Mouse (Mus musculus) neural tube, embryonic 14.5 days (tissue): Measurements from ENCODE around the gene Usp17ld. TPM values are rescaled to one million over a fixed set of nuclear protein-coding genes. Genes with fewer than 3 reads are reported as not detected.
"Not testable (repeated sequence)": the region's sequence is repeated elsewhere in the genome, so short reads cannot be mapped to it uniquely, and the experiment has no call there.

Source experiments
- ATAC-seq: fragments of 200-750 bp; cut with Nextera tagmentation; 2 replicates; pipeline ENCODE4 v1.8.0; 2017; ENCODE audit warnings: low read depth, mild to moderate bottlenecking, moderate TSS enrichment, moderate library complexity
- H3K27ac ChIP-seq: fragments of 300-500 bp; sonication (generic); 2 replicates; pipeline ENCODE4 v1.5.1; 2014; ENCODE audit warnings: low read depth, mild to moderate bottlenecking, control low read depth, low read length, moderate library complexity, mixed read lengths
- H3K27me3 ChIP-seq: fragments of 300-500 bp; sonication (generic); 2 replicates; pipeline ENCODE4 v1.6.1; 2014; ENCODE audit warnings: low read length; ENCODE audit not compliant: control insufficient read depth, insufficient read depth
- H3K36me3 ChIP-seq: fragments of 300-500 bp; sonication (generic); 2 replicates; pipeline ENCODE4 v1.6.1; 2014; ENCODE audit warnings: low read length, mixed read lengths; ENCODE audit not compliant: control insufficient read depth, insufficient read depth
- H3K4me1 ChIP-seq: fragments of 300-500 bp; sonication (generic); 2 replicates; pipeline ENCODE4 v1.6.1; 2014; ENCODE audit warnings: low read length; ENCODE audit not compliant: control insufficient read depth, insufficient read depth
- H3K4me2 ChIP-seq: fragments of 300-500 bp; sonication (generic); 2 replicates; pipeline ENCODE4 v1.6.1; 2014; ENCODE audit warnings: mild to moderate bottlenecking, low read depth, low read length, control low read depth
- H3K4me3 ChIP-seq: fragments of 300-500 bp; sonication (generic); 2 replicates; pipeline ENCODE4 v1.5.1; 2014; ENCODE audit warnings: low read depth, low read length, control low read depth, mixed read lengths
- H3K9ac ChIP-seq: fragments of 300-500 bp; sonication (generic); replicated peaks from 2 replicates; pipeline ENCODE4 v1.6.1; 2014; ENCODE audit warnings: low read depth, mild to moderate bottlenecking, control low read depth, low read length, mixed read lengths
- H3K9me3 ChIP-seq: fragments of 300-500 bp; sonication (generic); 2 replicates; pipeline ENCODE4 v1.6.1; 2016; ENCODE audit warnings: low read length; ENCODE audit not compliant: control insufficient read depth
- WGBS: fragments of 180-500 bp; shearing (Covaris S2); extraction: QIAGEN DNeasy Blood & Tissue Kit; methylation state at CpG from one replicate; pipeline ENCODE4 v1.1.7; 2014; 5-methylcytosine and 5-hydroxymethylcytosine counted together
- microRNA-seq: library from miRNA; unstranded; fragments of <30 nt; microRNA quantifications from one replicate; pipeline ENCODE4, GENCODE M21; 2016
- polyA plus RNA-seq: library from polyadenylated mRNA; unstranded; fragments of >200 nt; fragmentation: Nextera tagmentation; extraction: Ambion mirVana; gene quantifications from 2 replicates; pipeline ENCODE4 v1.2.1, GENCODE M21; 2014

Usp17ld gene
- polyA plus RNA-seq, result not detected in 2 replicates

DNA sequence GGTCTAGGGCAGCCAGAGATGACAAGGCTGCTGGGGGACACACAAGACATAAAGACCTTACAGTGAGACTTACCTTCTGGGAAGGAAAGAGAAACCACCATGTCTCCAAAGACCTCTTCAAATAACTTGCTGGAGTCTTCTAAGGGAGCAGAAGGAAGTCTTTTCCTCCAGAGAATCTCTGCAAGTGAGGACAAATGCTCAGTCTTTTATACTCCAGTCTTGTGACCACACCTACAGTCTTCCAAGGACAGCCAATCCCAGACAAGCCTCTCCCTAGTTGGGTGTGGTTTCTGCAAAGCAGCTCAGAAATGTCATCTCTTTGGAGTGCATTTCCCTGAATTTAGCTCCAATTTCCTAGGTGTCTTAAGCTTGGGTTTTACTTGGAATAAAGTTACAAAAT, at the start of gene Usp17ld:
Usp17ld (minus strand) TSS at position 101 of the 400 bp plus-strand sequence.
- not testable (repeated sequence) for ATAC-seq, H3K4me2 ChIP-seq, H3K4me3 ChIP-seq

DNA sequence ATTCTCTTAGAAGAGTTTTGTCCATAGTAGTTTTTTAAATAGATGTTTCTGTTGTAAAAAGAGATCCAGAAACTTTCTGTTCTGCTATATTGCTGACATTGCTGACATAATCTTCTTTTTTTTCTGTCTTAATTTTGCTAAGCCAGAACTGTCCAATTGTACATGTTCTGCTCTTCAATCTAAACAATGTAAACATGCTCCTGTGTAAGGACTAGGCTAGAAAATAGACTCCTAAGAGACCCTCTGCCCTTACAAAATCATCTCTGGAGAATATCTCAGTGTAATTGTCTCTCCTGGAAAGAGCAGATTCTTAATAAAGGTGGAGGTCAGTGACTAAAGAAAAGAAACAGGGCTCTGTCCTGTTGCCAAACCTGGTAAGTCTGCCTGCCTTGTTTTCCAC, 35.6 kb downstream of the Usp17ld start, which contains the start of gene Olfr594:
Olfr594 (plus strand) TSS at position 301 of the 400 bp plus-strand sequence.
- no peaks in the 10 kb centered on the region for H3K9me3 ChIP-seq
- H3K9ac ChIP-seq, result no peak within 1 kb of the TSS
- H3K4me3 ChIP-seq, result no peak within 1 kb of the TSS
- no peak for ATAC-seq
- no peaks in the 10 kb centered on the region for H3K36me3 ChIP-seq
- H3K27ac ChIP-seq, result no peak within 1 kb of the TSS
- no peaks in the 10 kb centered on the region for H3K4me1 ChIP-seq
- no peak within 1 kb of the TSS for H3K4me2 ChIP-seq
- no peaks in the 10 kb centered on the region for H3K27me3 ChIP-seq

More for the DNA sequence above, at the start of gene Usp17ld:
- H3K36me3 ChIP-seq, H3K9ac ChIP-seq, H3K27ac ChIP-seq, H3K4me1 ChIP-seq, H3K9me3 ChIP-seq, H3K27me3 ChIP-seq: not testable (repeated sequence)

- not testable (repeated sequence) for H3K27me3 ChIP-seq, H3K27ac ChIP-seq, H3K4me3 ChIP-seq, H3K4me1 ChIP-seq, H3K36me3 ChIP-seq, H3K9ac ChIP-seq, ATAC-seq, H3K4me2 ChIP-seq, H3K9me3 ChIP-seq
- WGBS, result 89% methylated on average over 5 of the region's 5 CpGs
These were observed 40.3 kb downstream of the Usp17ld start for GRCm38 (mm10) chr7:103212050-103212449.

DNA sequence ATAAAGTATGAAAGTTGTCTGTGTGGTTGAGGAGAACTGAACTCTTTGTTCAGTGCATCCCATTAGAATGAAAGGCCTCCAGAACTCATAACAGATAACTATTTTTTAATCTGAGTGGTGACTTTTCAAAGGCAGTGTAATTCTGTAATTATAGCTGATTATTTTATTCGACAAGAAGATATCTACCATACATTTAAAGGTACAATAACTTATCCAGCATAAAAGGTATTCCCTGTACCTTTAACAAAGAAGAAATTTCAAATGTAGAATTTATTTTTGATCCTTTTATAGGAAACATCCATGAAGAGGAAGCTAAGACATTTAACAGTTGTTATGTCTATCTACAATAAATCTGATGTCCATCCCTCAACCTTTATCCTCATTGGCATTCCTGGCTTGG, 40.7 kb downstream of the Usp17ld start, which contains the start of gene Olfr593:
Olfr593 (plus strand) TSS at position 301 of the 400 bp plus-strand sequence.
- Histone ChIP-seq H3K4me1 (no peaks in the 10 kb centered on the region), H3K36me3 (no peaks in the 10 kb centered on the region), H3K4me2 (no peak within 1 kb of the TSS), H3K9ac (no peak within 1 kb of the TSS), H3K27me3 (no peaks in the 10 kb centered on the region), H3K27ac (no peak within 1 kb of the TSS), H3K9me3 (no peaks in the 10 kb centered on the region), H3K4me3 (no peak within 1 kb of the TSS)
- no peak for ATAC-seq
- WGBS, result 75% methylated on average over 1 of the region's 1 CpGs

Small RNAs within 50 kb of the gene (microRNA-seq; reads per million reads assigned to microRNA genes)
- not detected for gene Gm23550
- gene Gm25171, result not detected

Other genes with a start within 250 kb of the Usp17ld start
- gene Olfr582, start 214.5 kb downstream of the Usp17ld start, polyA plus RNA-seq, result not detected in 2 replicates
- not detected in 2 replicates for gene Olfr583, start 201.2 kb downstream of the Usp17ld start, polyA plus RNA-seq
- not detected in 2 replicates for gene Olfr584, start 170.6 kb downstream of the Usp17ld start, polyA plus RNA-seq
- gene Olfr585, start 154.8 kb downstream of the Usp17ld start, polyA plus RNA-seq, result not detected in 2 replicates
- gene Olfr586, start 126.9 kb downstream of the Usp17ld start, polyA plus RNA-seq, result not detected in 2 replicates
- not detected in 2 replicates for gene Olfr588-ps1, start 111.6 kb downstream of the Usp17ld start, polyA plus RNA-seq
- gene Olfr589, start 96.1 kb downstream of the Usp17ld start, polyA plus RNA-seq, result not detected in 2 replicates
- not detected in 2 replicates for gene Olfr591, start 74.2 kb downstream of the Usp17ld start, polyA plus RNA-seq
- gene Olfr592, start 67.7 kb downstream of the Usp17ld start, polyA plus RNA-seq, result not detected in 2 replicates
- not detected in 2 replicates for gene Olfr593, start 40.6 kb downstream of the Usp17ld start, polyA plus RNA-seq
- not detected in 2 replicates for gene Olfr594, start 35.5 kb downstream of the Usp17ld start, polyA plus RNA-seq
- gene Olfr596, start 53.1 kb upstream of the Usp17ld start, polyA plus RNA-seq, result not detected in 2 replicates
- not detected in 2 replicates for gene Olfr597, start 63.8 kb upstream of the Usp17ld start, polyA plus RNA-seq
- gene Olfr598, start 71.1 kb upstream of the Usp17ld start, polyA plus RNA-seq, result not detected in 2 replicates
- not detected in 2 replicates for gene Olfr599, start 83.4 kb upstream of the Usp17ld start, polyA plus RNA-seq
- not detected in 2 replicates for gene Olfr600, start 97.2 kb upstream of the Usp17ld start, polyA plus RNA-seq
- gene Olfr601, start 110.2 kb upstream of the Usp17ld start, polyA plus RNA-seq, result not detected in 2 replicates
- not detected in 2 replicates for gene Olfr603, start 133.7 kb upstream of the Usp17ld start, polyA plus RNA-seq
- gene Usp17lc, start 162.6 kb upstream of the Usp17ld start, polyA plus RNA-seq, result not detected in 2 replicates
- not detected in 2 replicates for gene Olfr605, start 192.9 kb upstream of the Usp17ld start, polyA plus RNA-seq
- not detected in 2 replicates for gene Olfr606, start 196.5 kb upstream of the Usp17ld start, polyA plus RNA-seq
- not detected in 2 replicates for gene Olfr607, start 211.6 kb upstream of the Usp17ld start, polyA plus RNA-seq
- not detected in 2 replicates for gene Olfr608, start 217.4 kb upstream of the Usp17ld start, polyA plus RNA-seq
- not detected in 2 replicates for gene Olfr609, start 245.6 kb upstream of the Usp17ld start, polyA plus RNA-seq